Mouse (Mus musculus): ENCODE results near the gene Hcn1. TPM values are rescaled to one million over a fixed set of nuclear protein-coding genes. Genes with fewer than 3 reads are reported as not detected.

The Hcn1 gene
- polyA plus RNA-seq, 1 experiment: 0.37 TPM

GRCm38 (mm10) chr13:117929734-117930133 is 327.6 kb downstream of the Hcn1 start:
- Histone ChIP-seq H3K27me3 (ENCODE audit: control insufficient read depth, insufficient read depth, low read length) (no peaks in the 10 kb centered on the region), H3K4me1 (ENCODE audit: control insufficient read depth, insufficient read depth, low read length) (no peaks in the 10 kb centered on the region), H3K36me3 (ENCODE audit: control insufficient read depth, insufficient read depth, low read length) (no peaks in the 10 kb centered on the region), H3K4me3 (ENCODE audit: control insufficient read depth, low read depth, low read length) (no peak overlapping the region), H3K27ac (ENCODE audit: control insufficient read depth, insufficient read depth, low read depth, low read length) (no peak overlapping the region)
- TF ChIP-seq CTCF (IDR thresholded peaks at IDR 0.05; ENCODE audit: control insufficient read depth, insufficient read depth, insufficient replicate concordance, low read depth, low read length): no peak
- no peak for TF ChIP-seq POLR2A (IDR thresholded peaks at IDR 0.05; ENCODE audit: control insufficient read depth, low read depth, low read length)

GRCm38 (mm10) chr13:117931746-117932145 is 329.6 kb downstream of the Hcn1 start:
- H3K4me1 ChIP-seq (ENCODE audit: control insufficient read depth, insufficient read depth, low read length): no peaks in the 10 kb centered on the region
- H3K4me3 ChIP-seq (ENCODE audit: control insufficient read depth, low read depth, low read length): no peak overlapping the region

GRCm38 (mm10) chr13:117938761-117939160 is 336.6 kb downstream of the Hcn1 start:
- Histone ChIP-seq H3K4me1 (ENCODE audit: control insufficient read depth, insufficient read depth, low read length) (no peaks in the 10 kb centered on the region), H3K4me3 (ENCODE audit: control insufficient read depth, low read depth, low read length) (no peak overlapping the region), H3K27ac (ENCODE audit: control insufficient read depth, insufficient read depth, low read depth, low read length) (no peak overlapping the region), H3K36me3 (ENCODE audit: control insufficient read depth, insufficient read depth, low read length) (no peaks in the 10 kb centered on the region), H3K27me3 (ENCODE audit: control insufficient read depth, insufficient read depth, low read length) (no peaks in the 10 kb centered on the region)
- TF ChIP-seq CTCF (IDR thresholded peaks at IDR 0.05; ENCODE audit: control insufficient read depth, insufficient read depth, insufficient replicate concordance, low read depth, low read length) (no peak), POLR2A (IDR thresholded peaks at IDR 0.05; ENCODE audit: control insufficient read depth, low read depth, low read length) (no peak)

More at GRCm38 (mm10) chr13:117931746-117932145, 329.6 kb downstream of the Hcn1 start:
- TF ChIP-seq CTCF (IDR thresholded peaks at IDR 0.05; ENCODE audit: control insufficient read depth, insufficient read depth, insufficient replicate concordance, low read depth, low read length) (no peak), POLR2A (IDR thresholded peaks at IDR 0.05; ENCODE audit: control insufficient read depth, low read depth, low read length) (no peak)
- Histone ChIP-seq H3K36me3 (ENCODE audit: control insufficient read depth, insufficient read depth, low read length) (no peaks in the 10 kb centered on the region), H3K27me3 (ENCODE audit: control insufficient read depth, insufficient read depth, low read length) (no peaks in the 10 kb centered on the region), H3K27ac (ENCODE audit: control insufficient read depth, insufficient read depth, low read depth, low read length) (no peak overlapping the region)

GRCm38 (mm10) chr13:117940536-117941280 is 338.6 kb downstream of the Hcn1 start:
- H3K27ac ChIP-seq (ENCODE audit: control insufficient read depth, insufficient read depth, low read depth, low read length): no peak overlapping the region
- no peak overlapping the region for H3K4me3 ChIP-seq (ENCODE audit: control insufficient read depth, low read depth, low read length)
- H3K27me3 ChIP-seq (ENCODE audit: control insufficient read depth, insufficient read depth, low read length): no peaks in the 10 kb centered on the region
- no peaks in the 10 kb centered on the region for H3K36me3 ChIP-seq (ENCODE audit: control insufficient read depth, insufficient read depth, low read length)
- no peaks in the 10 kb centered on the region for H3K4me1 ChIP-seq (ENCODE audit: control insufficient read depth, insufficient read depth, low read length)
- TF ChIP-seq POLR2A (IDR thresholded peaks at IDR 0.05; ENCODE audit: control insufficient read depth, low read depth, low read length) (no peak), CTCF (IDR thresholded peaks at IDR 0.05; ENCODE audit: control insufficient read depth, insufficient read depth, insufficient replicate concordance, low read depth, low read length) (no peak)

GRCm38 (mm10) chr13:117946843-117947242 is 344.7 kb downstream of the Hcn1 start:
- Histone ChIP-seq H3K36me3 (ENCODE audit: control insufficient read depth, insufficient read depth, low read length) (no peaks in the 10 kb centered on the region), H3K4me1 (ENCODE audit: control insufficient read depth, insufficient read depth, low read length) (no peaks in the 10 kb centered on the region), H3K4me3 (ENCODE audit: control insufficient read depth, low read depth, low read length) (no peak overlapping the region), H3K27me3 (ENCODE audit: control insufficient read depth, insufficient read depth, low read length) (no peaks in the 10 kb centered on the region), H3K27ac (ENCODE audit: control insufficient read depth, insufficient read depth, low read depth, low read length) (no peak overlapping the region)
- TF ChIP-seq CTCF (IDR thresholded peaks at IDR 0.05; ENCODE audit: control insufficient read depth, insufficient read depth, insufficient replicate concordance, low read depth, low read length): no peak
- TF ChIP-seq POLR2A (IDR thresholded peaks at IDR 0.05; ENCODE audit: control insufficient read depth, low read depth, low read length): no peak

- Histone ChIP-seq H3K27ac (ENCODE audit: control insufficient read depth, insufficient read depth, low read depth, low read length) (no peak overlapping the region), H3K4me1 (ENCODE audit: control insufficient read depth, insufficient read depth, low read length) (no peaks in the 10 kb centered on the region), H3K36me3 (ENCODE audit: control insufficient read depth, insufficient read depth, low read length) (no peaks in the 10 kb centered on the region), H3K4me3 (ENCODE audit: control insufficient read depth, low read depth, low read length) (no peak overlapping the region), H3K27me3 (ENCODE audit: control insufficient read depth, insufficient read depth, low read length) (no peaks in the 10 kb centered on the region)
- TF ChIP-seq POLR2A (IDR thresholded peaks at IDR 0.05; ENCODE audit: control insufficient read depth, low read depth, low read length) (no peak), CTCF (IDR thresholded peaks at IDR 0.05; ENCODE audit: control insufficient read depth, insufficient read depth, insufficient replicate concordance, low read depth, low read length) (no peak)
Measured at GRCm38 (mm10) chr13:117947704-117948376, 345.7 kb downstream of the Hcn1 start.
